Mouse (Mus musculus): ENCODE data around the gene Dap. TPM values are rescaled to one million over a fixed set of nuclear protein-coding genes. Genes with fewer than 3 reads are reported as not detected.

Dap gene
- polyA plus RNA-seq, 1 experiment: 145 TPM

DNA sequence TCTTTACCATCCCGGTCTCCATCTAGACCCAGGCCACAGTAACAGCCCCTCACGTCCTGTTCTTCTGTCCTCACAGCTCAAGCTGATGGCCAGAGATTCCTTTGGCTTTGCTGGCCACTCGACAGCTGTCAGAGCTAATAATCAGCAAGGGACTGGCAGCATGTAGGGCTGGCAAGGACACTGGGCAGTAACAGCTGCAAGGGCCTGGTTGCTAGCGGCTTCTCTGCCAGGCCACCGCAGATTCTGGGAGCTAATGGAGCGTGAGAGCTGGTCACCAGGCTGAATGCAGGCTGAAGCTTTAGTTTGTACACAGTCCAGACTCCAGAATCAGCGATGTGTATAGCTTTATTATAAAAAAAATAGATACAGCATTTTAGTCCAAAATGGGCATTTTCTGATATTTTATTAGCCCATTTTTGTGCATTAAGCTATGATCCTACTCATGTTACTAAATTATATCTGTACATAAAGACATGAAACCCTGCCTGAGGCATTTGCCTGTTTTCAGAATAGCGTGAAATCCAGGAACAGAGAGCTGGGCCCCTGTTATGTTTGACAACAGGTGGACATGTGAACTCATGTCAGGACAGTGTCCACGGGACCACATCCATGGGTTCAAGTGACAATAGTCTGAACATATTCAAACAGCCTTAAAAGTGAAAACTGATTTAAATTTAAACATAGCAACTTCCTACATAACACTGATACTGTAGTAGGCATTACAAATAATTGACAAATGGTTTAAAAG, 16.6 kb upstream of the Dap start:
- Histone ChIP-seq H3K27ac (ENCODE audit: insufficient read depth, low read depth, low read length) (no peak overlapping the region), H3K4me1 (ENCODE audit: control insufficient read depth, insufficient read depth, insufficient read length, low read length) (peaks cover 5% of the 10 kb centered on the region; the same call in 1 of the 2 replicates), H3K36me3 (ENCODE audit: control insufficient read depth, insufficient read depth, low read length) (no peaks in the 10 kb centered on the region), H3K4me3 (ENCODE audit: low read depth, low read length) (no peak overlapping the region), H3K27me3 (ENCODE audit: control insufficient read depth, insufficient read depth, low read length) (no peaks in the 10 kb centered on the region)
- no peak for TF ChIP-seq CTCF (IDR thresholded peaks at IDR 0.05; ENCODE audit: extremely low read depth, insufficient read length, insufficient replicate concordance, low read depth, low read length)
- TF ChIP-seq POLR2A (IDR thresholded peaks at IDR 0.05; ENCODE audit: low read depth, low read length): no peak
- 78% methylated on average over 9 of the region's 9 CpGs for WGBS

DNA sequence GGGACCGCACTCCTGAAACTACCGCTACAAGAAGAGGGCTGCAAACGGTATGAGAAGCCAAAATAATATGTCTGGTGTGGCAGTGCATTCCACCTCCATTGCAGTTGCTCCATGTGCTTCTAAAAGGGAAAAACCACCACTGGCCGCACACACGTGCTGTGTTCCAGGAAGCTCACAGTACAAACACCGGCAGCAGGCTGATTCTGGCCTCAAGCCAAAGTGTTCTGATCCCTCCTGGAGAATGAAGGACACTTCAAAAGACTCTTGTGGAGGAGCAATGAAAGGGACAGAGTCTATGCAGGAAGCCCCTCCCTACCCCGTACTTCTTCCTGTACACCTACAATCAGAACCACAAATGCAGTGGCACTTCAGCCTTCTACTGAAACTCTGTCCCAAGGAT, 12.2 kb upstream of the Dap start:
- Histone ChIP-seq H3K36me3 (ENCODE audit: control insufficient read depth, insufficient read depth, low read length) (no peaks in the 10 kb centered on the region), H3K4me1 (ENCODE audit: control insufficient read depth, insufficient read depth, insufficient read length, low read length) (peaks cover 5% of the 10 kb centered on the region; the same call in 1 of the 2 replicates), H3K27me3 (ENCODE audit: control insufficient read depth, insufficient read depth, low read length) (no peaks in the 10 kb centered on the region), H3K27ac (ENCODE audit: insufficient read depth, low read depth, low read length) (no peak overlapping the region), H3K4me3 (ENCODE audit: low read depth, low read length) (no peak overlapping the region)
- WGBS: 39% methylated on average over 7 of the region's 7 CpGs
- TF ChIP-seq POLR2A (IDR thresholded peaks at IDR 0.05; ENCODE audit: low read depth, low read length) (no peak), CTCF (IDR thresholded peaks at IDR 0.05; ENCODE audit: extremely low read depth, insufficient read length, insufficient replicate concordance, low read depth, low read length) (no peak)

DNA sequence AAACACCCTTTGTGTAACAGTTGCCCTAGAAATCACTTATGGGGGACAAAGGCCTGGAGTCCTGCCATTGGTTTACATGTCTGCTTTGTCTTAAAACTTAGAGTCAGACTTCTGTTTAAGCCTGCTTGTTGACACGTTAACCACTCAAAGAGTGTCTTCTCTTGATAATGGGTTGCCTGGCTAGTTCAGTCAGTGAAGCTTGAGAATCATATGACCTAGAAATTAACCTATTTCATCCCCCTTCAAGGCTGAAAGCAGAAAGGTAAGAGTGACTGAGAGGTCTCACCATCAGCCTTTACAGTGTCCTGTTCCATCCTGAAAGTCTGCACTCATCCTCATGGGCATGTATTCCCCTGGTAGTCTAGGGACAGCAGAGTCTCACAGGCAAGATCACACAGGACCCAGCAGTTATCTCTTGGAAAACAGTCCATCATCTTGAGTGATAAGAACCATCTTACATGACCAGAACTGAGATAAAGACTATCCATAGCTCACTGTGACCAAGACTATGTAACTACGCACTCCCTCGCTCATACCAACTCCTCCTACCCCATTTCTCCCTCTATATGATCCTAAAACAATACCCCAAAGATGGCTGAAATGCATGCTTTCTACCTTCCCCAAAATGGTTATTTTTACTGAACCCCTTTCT, 10.4 kb upstream of the Dap start:
- WGBS: 94% methylated on average over 3 of the region's 3 CpGs
- TF ChIP-seq POLR2A (IDR thresholded peaks at IDR 0.05; ENCODE audit: low read depth, low read length) (no peak), CTCF (IDR thresholded peaks at IDR 0.05; ENCODE audit: extremely low read depth, insufficient read length, insufficient replicate concordance, low read depth, low read length) (no peak)

DNA sequence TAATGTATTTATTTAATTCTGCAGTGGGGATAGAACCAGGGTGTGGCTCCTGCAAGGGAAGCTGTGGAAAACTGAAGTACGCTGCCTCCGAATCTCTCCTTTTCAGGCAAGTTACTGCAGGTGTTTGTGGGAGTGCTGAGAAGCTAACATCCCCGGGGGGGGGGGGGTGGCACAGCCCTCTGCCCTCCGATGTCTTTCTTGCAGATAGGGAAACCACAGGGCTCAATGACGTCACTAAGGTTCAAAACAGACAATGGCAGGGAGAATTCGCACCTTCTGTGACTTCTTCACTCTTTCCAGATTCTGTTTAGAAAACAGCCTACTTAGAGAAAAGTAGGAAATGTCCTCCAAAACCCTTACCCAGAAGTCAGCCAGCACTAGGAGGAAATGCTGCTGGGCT, 1.9 kb upstream of the Dap start:
- WGBS: 83% methylated on average over 6 of the region's 6 CpGs
- no peak overlapping the region for H3K27ac ChIP-seq (ENCODE audit: insufficient read depth, low read depth, low read length)
- no peaks in the 10 kb centered on the region for H3K36me3 ChIP-seq (ENCODE audit: control insufficient read depth, insufficient read depth, low read length)
- H3K27me3 ChIP-seq (ENCODE audit: control insufficient read depth, insufficient read depth, low read length): no peaks in the 10 kb centered on the region
- TF ChIP-seq CTCF (IDR thresholded peaks at IDR 0.05; ENCODE audit: extremely low read depth, insufficient read length, insufficient replicate concordance, low read depth, low read length): no peak
- TF ChIP-seq POLR2A (IDR thresholded peaks at IDR 0.05; ENCODE audit: low read depth, low read length): no peak
- H3K4me1 ChIP-seq (ENCODE audit: control insufficient read depth, insufficient read depth, insufficient read length, low read length): 0 out of 2 replicates have a peak, but pooled peaks cover 2% of the 10 kb centered on the region
- no peak overlapping the region for H3K4me3 ChIP-seq (ENCODE audit: low read depth, low read length)

More for the DNA sequence above, 10.4 kb upstream of the Dap start:
- Histone ChIP-seq H3K27ac (ENCODE audit: insufficient read depth, low read depth, low read length) (no peak overlapping the region), H3K27me3 (ENCODE audit: control insufficient read depth, insufficient read depth, low read length) (no peaks in the 10 kb centered on the region), H3K4me3 (ENCODE audit: low read depth, low read length) (no peak overlapping the region), H3K36me3 (ENCODE audit: control insufficient read depth, insufficient read depth, low read length) (no peaks in the 10 kb centered on the region), H3K4me1 (ENCODE audit: control insufficient read depth, insufficient read depth, insufficient read length, low read length) (peaks cover 5% of the 10 kb centered on the region; the same call in 1 of the 2 replicates)

DNA sequence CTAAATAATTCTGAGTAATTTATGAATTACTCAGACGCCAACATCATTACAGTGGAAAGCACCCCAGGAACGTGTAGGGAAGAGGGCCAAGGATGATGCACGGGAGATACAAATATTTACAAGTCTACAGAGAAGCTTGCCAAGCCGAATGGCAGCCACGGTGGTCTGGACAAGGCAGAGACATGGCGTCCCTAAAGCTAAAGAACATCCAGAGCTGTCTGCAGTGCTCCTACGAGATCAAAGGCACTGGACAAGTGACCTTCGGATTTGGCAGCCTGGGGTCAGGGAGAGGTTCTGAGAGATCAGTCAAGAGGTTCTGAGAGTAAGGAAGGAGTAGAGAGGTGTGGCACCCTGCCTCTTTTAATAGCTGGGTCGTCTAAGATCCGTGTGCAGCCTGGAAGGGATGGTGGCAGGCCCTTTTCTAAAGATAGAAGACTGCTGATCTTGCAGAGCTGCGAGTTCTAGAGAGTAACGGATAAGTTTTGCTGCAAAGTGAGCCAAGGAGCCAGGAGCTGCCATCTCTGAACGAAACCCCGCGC, 449 bp upstream of the Dap start:
- Histone ChIP-seq H3K27me3 (ENCODE audit: control insufficient read depth, insufficient read depth, low read length) (no peaks in the 10 kb centered on the region), H3K27ac (ENCODE audit: insufficient read depth, low read depth, low read length) (peak overlapping the region; percentile 33), H3K36me3 (ENCODE audit: control insufficient read depth, insufficient read depth, low read length) (no peaks in the 10 kb centered on the region), H3K4me1 (ENCODE audit: control insufficient read depth, insufficient read depth, insufficient read length, low read length) (0 out of 2 replicates have a peak, but pooled peaks cover 2% of the 10 kb centered on the region), H3K4me3 (ENCODE audit: low read depth, low read length) (peak overlapping the region; percentile 85)
- 34% methylated on average over 15 of the region's 15 CpGs for WGBS
- no peak for TF ChIP-seq CTCF (IDR thresholded peaks at IDR 0.05; ENCODE audit: extremely low read depth, insufficient read length, insufficient replicate concordance, low read depth, low read length)
- TF ChIP-seq POLR2A (IDR thresholded peaks at IDR 0.05; ENCODE audit: low read depth, low read length): no peak

DNA sequence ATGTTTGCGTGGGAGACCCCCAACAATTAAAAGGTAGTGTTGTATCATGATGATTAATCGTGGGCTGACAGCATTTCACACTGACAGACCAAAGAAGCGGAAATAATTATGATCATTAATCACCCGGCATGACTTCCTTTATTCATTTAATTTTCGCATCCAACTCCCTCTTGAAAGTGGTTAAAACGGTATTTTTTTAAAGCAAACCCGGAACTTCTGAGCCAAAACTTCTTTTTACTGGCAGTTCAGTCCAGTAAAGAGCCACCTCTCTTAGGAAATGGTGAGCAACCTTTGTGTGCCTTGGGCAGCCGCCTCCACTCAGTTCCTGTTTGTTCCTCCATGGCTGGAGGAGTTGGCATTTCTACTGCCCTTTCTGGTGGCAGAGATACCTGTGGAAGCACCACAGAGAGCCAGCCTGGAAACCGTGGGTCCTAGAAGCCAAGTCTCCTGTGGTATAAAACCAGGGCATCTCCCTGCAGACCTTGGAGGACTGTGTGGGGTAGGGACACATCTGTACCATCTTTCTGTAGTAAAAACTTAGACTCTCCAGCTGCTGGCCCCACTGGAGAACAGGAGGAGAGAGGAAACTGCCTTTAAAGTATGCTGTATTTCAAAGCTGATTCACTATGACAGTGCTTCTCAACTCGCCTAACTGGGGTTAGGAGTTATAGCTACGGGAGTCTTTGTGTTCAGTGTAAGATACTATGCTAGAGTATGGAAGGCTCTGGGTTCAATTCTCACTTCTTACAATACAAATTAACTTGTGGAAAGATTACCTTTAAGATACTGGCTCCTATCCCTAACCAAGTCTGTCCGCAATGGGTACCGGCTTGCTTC, 910 bp downstream of the Dap start:
- H3K27me3 ChIP-seq (ENCODE audit: control insufficient read depth, insufficient read depth, low read length): no peaks in the 10 kb centered on the region
- H3K4me1 ChIP-seq (ENCODE audit: control insufficient read depth, insufficient read depth, insufficient read length, low read length): 0 out of 2 replicates have a peak, but pooled peaks cover 2% of the 10 kb centered on the region
- peak overlapping the region; percentile 85 for H3K4me3 ChIP-seq (ENCODE audit: low read depth, low read length)
- no peaks in the 10 kb centered on the region for H3K36me3 ChIP-seq (ENCODE audit: control insufficient read depth, insufficient read depth, low read length)
- TF ChIP-seq POLR2A (IDR thresholded peaks at IDR 0.05; ENCODE audit: low read depth, low read length) (no peak), CTCF (IDR thresholded peaks at IDR 0.05; ENCODE audit: extremely low read depth, insufficient read length, insufficient replicate concordance, low read depth, low read length) (no peak)
- peak overlapping the region; percentile 73 for H3K27ac ChIP-seq (ENCODE audit: insufficient read depth, low read depth, low read length)
- WGBS: 22% methylated on average over 13 of the region's 13 CpGs
